Mouse (Mus musculus) ovary, adult 18-20 months (tissue): ENCODE results near the gene Wdr43.

Source experiments
- DNase-seq: peaks from one replicate; pipeline ENCODE4 v3.0.0; 2022; ENCODE audit warnings: low spot score, mixed read lengths

Wdr43 gene

DNA sequence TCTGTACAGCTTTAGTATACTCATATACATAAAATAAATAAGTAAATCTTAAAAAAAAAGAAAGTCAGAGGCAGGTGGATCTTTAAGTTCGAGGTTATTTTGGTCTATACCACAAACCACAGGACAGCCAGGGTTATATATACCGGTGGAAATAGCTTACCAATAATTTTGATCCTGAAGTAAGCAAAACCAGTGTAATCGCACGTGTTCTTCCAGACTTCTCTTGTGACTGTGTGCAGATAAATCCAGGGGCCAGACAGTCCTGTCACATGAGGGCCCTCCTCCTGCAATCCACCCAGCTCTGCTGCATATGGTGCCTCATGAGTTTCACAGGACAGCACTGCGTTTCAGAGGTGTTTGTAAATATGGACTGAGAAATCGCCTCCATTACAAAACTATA lies 47.8 kb downstream of the Wdr43 start:
- no peak for DNase-seq

DNA sequence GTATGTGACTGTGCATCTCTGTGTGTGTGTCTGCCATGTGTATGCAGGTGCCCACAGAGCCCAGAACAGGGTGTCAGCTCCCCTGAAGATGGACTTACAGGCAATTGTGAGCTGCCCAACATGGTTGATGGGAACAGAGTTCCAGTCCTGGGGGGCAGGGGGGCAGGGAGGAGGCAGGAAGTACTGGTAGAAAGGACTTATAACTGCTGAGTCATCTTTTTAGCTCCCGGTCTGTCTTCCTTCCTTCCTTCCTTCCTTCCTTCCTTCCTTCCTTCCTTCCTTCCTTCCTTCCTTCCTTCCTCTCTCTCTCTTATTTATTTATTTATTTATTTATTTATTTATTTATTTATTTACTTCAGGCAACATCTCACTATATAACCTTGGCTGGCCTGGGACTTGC lies 48.5 kb downstream of the Wdr43 start:
- DNase-seq: no peak

DNA sequence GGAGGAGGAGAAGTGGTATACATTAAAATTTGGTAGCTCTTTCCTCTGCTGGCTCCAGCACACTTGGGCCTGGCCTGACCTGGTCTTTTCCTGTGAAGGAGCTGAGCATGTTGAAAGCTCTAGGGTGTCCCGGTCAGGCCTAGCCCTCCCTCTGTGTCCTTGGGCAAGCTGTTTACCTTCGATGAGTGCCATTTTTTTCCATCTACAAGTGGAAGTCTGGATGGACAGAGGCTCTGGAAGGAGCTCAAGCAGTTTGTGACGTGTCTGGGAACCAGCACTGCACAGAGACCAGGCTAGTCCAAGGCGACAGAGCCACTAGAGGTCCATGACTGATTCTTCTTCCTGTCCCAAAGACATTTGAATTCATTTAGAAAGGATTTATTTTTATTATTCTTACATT lies 49.5 kb downstream of the Wdr43 start:
- DNase-seq: no peak

DNA sequence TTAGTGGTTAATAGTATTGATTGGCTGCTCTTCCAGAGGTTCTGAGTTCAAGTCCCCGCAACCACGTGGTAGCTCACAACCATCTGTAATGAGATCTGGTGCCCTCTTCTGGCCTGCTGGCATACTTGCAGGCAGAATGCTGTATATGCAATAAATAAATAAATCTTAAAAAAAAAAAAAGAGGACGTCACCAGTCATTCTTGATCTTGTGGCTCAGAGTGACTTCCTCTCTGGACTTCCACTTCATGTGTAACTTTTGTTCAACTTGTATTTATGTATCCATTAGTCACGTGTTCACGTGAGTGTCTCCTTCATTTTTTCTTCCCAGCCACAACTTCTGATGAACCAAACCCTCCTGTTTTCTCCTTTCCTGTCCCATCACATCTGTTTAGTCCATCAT lies 53.8 kb downstream of the Wdr43 start:
- DNase-seq: no peak

DNA sequence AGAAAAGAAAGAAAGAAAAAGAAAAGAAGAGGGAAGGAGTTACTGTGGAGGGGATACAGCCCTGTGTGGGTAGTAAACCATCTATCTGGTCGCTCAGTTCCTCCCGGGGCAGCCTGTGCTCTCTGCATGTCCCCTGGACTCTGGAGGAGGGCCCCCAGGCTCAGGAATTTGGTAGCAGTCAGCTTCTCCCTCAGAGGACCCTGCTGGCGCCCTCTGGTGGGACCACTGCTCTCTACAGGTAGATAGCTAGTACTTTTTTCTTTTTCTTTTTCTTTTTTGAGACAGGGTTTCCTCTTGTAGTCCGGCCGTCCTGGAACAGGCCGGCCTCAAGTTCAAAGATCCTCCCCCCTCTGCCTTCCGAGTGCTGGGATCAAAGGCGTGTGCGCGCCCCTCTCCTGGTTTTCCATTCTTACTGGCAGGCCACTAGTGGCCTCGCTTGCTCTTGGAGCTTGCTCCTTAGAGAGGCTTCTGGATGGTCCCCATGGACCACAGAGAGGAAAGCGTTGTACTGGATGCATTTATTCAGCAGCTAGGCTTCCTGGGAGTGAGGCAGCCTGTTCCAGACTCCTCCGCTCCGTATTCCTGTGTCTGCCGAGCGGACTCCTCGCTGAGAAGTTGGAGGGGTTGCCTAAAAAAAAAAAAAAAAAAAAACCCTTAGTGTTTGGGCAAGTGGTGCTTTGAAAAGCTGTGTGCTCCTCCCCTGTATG lies 56.3 kb downstream of the Wdr43 start:
- no peak for DNase-seq

DNA sequence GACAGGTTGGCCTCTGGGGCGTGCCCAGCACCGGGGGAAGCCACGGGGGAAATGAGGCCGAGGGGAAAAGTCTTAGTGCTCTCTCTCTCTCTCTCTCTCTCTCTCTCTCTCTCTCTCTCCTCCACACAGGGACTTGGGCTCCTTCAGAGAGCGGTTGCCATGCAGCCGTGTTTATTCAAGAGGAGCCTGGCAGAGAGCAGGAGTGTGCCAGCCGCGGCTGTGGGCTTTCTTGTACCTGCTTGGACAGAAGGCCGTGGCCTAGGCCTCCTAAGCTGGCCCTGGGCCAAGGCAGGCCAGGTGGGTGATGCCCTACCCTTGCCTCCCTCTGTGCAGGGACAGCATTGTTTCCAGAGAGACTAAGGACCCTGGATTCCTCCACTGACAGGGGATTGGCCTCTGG lies 57.4 kb downstream of the Wdr43 start, which contains the start of gene Togaram2:
TSS of gene Togaram2 (plus strand) at position 170 of the 400 bp plus-strand sequence.
- DNase-seq: no peak

DNA sequence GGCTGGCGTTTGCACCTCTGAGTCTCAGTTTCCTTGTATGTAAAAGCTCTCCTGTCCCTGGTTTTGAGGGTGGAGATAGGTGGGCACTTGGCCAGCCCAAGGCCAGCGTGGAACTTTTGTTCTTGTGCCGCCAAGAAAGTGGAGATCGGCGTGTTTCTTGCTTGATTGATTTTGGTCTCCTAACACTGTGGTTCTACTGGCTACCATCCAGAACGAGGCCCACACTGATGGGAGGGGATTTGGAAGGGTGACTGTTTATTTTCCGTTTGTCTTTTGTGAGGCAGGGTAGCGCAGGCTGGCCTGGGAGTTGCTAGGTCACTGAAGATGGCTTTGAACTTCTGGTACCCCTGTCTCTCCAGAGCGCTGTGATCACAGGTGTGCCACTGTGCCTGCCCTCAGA lies 58.2 kb downstream of the Wdr43 start:
- DNase-seq: no peak

DNA sequence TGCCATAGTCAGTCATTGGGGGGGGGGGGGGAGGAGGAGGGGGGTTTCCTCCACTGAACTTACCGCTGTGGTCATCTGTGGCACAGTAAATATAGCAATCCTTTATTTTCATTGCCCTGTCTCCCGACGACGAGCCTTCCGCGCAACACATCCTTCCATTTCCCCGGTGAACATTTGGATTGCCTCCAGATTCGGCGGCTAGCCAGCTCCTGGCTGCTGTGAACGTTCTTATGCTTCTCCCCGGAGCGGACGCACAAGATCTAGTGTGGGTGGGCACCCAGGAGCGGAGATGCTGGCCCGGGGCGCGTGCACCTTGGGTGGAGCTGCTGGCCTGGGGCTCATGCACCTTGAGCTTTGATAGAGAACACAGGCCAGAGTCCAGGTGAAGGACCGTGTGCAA lies 59.2 kb downstream of the Wdr43 start:
- DNase-seq: no peak

DNA sequence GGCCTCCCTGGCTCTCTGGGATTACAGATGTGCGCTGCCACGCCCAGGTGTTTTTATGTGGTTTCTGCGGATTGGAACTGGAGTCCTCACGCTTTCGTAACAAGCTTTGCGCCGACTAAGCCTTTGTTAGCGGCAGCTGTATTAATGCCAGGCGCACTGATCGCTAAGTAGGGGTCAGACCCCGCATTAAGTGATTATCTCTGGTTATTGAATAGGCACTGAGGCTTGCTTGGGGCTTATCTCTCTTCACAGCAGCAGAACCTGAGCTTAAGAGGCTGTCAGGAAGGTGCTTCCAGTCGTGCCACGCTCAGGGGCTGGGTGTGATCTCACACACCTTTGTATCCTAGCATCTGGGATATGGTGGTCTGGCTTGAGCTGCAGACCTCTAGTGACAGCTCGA lies 66.0 kb downstream of the Wdr43 start:
- DNase-seq: no peak

DNA sequence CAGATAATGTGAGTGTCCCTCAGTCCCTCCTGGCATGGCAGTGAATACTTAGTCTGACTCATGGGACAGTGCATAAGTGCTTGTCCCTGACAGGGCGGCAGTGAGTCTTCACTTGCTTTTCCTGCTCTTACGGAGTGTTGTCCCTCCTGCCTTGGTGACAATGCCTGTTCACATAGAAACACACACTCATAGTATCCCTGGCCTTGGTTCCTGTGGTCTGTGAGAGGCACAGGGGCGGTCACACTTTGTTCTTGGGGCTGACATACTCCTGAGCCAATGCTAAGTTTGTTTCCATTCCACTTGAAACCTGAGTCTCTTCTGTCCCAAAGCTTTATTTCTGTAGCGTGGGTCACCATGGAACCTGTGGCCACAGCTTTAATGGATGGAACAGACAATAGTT lies 66.7 kb downstream of the Wdr43 start:
- no peak for DNase-seq

DNA sequence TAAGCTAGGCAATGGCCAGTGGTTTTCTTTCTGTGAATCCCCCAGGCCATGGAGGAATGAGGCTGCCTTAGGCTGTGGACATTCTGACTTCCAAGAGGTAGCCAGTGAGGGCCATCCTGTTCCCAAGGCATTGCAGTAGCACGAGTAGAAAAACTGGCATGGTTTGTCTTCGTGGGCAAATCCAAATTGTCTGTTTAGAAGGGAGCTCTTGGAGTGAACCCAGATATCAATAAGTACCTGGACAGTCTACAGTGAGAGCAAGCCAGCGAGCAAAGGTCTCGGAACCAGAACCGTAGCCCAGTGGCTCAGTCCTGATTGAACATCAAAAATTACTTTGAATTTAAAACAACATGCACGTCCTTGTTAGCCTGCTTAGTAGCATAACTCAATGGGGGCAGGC lies 67.6 kb downstream of the Wdr43 start:
- DNase-seq: no peak

DNA sequence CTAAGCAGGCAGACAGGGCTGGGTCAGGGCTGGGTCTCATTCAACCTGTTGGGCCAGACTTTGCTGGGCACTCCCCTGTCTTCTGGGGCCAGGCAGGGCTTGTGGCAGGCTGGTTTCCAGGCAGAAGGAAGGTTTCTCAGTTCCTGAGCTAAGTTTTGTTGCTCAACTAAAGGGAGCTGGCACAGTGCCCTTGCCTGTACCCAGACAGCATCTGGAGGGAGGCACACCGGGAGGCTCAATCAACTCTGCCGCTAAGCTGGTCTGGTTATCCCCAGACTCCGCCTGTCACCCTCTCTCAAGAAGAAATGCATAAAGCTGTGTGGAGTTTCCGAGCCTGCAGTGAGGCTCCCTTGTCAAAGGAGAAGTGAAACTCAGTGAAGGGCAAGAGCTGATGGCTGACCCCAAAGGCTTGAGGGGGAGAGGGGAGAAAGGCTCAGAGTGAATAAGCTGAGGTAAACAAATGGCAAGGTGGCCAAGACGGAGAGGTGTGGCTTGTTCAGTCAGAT lies 68.5 kb downstream of the Wdr43 start:
- no peak for DNase-seq

DNA sequence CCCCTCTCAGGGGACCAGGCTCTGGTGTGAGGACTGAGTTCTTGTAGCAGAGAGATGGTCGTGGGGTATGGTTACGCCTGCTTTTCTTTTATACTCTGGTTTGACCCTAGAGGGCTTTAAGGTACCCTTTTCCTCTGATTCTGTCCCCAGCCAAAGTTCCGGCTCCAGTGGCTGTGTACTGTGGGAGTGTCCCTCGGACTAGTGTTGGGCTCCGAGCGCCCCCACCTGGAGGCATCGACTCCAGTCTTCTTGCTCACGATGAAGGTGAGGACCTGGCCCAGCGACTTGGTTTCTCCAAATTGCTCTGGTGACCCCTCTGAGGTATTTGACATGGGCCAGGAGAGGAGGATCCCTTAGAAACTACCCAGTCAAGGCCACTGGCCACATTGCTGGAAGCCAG lies 71.7 kb downstream of the Wdr43 start:
- DNase-seq: no peak

DNA sequence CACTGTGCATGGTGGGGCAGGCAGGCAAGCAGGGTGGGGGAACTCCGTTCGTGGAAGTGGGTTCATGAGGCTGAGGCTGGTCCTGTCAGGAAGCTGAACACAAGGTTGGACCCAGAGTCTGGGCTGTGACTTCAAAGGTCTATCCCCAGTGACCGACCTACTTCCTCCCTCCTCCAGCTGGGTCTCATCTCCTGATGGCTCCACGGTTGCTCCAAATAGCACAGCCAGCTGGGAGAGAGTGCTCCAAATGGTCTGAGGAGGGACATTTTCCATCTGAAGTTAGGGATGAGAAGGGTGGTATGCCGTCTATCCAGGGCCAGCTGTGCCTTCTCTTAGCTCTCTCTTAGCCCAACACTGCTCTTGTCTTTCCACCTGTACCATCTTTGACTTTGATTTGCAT lies 74.2 kb downstream of the Wdr43 start:
- DNase-seq: no peak

DNA sequence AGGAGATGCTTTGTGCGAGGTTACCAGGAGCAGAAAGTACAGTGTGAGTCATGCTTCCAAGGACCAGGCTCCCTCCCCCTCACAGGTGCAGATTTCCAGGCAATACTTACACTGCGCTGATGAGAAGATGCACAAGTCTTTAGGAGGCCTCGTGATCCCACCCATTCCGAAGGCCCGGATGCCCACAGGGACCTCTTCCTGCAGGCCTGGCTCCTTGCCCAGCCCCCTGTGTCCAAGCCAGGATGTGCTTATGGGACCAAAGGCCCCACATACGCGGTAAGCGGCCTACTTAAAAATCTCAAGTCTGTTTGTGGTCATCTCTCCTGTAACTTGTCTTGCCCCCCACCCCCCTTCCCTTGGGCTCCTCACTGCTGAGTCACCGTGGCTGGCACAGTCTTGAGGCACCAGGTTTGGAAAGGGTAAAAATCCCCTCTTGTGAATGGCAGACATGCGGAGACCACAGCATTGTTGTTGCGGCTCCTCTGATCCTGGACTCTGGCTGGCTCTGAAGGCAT lies 75.7 kb downstream of the Wdr43 start:
- no peak for DNase-seq

DNA sequence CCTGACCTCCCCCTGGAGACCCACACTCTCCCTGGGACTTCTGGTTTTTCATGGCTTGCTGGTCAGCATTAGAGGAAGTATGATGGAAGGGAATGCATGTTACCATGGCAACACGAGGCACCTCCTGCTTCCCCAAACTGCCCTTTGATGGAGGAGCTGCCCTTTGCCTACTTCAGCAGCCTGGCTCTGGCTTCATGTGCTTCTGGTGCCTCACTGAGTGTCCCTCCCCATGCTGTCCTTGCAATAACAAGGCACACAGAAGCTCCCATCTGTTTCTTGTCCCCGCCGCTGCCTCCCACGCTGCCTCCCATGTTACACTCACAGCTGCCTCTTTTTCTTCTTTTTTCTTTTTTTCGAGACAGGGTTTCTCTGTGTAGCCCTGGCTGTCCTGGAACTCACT lies 77.6 kb downstream of the Wdr43 start:
- no peak for DNase-seq

DNA sequence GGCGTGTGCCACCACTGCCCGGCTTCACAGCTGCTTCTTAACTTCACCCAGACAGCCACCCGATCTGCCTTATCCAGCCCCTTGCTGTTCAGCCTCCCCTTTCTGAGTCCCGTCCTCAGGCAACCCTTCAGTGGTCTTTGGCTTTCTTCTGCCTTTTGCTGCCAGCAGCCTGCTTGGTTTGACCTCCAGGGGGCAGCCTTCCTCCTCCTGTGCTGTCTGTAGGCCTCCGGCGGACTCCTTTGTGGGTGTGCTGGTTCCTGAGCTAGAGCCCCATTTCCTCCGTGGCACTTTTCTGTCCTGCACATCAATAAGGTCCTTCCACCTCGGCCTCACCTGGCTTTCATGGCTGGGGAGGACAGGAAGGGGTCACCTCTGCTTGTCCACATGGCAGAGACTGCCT lies 78.1 kb downstream of the Wdr43 start:
- no peak for DNase-seq

DNA sequence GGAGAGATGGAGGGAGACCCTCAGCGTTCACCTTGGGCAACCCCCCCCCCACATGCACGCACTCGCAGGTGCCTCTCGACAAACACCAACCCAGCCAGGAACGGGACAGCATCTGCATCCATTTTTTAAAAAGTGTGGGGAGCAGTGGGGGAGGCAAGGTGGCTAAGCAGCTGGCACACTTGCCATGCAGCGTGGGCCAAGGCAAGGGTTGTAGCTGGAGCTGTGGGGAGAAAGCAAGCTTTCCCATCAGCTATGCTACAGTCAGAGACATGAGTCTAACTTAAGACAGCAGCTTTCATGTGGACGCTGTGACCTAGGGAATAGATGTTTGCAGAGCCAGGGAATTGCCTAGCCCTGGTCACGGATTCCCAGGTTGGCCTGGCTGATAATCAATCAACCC lies 79.5 kb downstream of the Wdr43 start:
- DNase-seq: no peak

DNA sequence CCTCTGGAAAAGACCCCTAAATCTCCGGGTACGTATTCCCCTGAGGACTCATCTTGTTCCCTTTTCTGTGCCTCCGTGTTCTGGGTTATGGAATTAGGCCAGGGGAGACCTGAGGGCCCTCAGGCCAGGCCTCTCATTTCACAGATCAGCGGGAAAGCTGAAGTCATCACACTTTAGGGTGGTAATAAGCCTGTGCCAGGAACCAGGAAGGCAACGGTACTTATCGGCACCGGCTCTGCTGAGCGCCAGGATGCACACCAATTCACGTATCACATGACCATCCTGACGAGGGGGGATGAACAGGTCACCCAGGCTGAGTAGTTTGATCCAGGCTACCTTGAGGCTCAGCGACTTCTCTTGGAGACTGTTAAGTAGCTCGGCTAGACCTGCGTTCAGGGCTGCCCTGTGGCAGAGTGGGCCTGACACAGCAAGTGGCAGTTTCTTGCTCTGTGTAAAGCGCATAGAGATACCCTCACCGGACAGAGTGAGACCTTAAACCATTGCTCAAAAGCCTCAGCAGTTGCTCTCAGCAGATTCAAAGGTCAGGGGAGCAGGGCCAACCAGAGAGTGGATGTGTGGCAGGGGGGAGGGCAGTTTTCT lies 80.1 kb downstream of the Wdr43 start:
- no peak for DNase-seq

DNA sequence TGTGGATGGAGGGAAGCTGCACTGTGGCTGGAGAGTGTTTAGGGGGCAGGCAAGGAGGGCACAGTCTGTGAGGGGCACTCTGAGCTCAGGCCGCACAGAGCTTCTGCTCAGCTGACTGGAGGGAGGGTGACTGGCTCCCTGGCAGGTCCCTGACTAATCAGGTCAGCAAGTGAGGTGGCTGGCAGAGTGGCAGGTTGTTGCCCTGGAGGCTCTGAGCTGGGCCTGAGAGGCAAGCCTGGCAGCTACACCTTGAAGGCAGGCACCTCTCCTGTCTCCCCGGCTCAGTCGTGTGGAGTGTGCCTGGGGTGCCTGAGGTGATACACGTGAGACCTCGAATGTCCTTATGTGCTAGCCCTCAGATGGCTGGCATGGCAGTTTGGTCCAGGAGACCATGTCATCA lies 80.7 kb downstream of the Wdr43 start:
- no peak for DNase-seq

DNA sequence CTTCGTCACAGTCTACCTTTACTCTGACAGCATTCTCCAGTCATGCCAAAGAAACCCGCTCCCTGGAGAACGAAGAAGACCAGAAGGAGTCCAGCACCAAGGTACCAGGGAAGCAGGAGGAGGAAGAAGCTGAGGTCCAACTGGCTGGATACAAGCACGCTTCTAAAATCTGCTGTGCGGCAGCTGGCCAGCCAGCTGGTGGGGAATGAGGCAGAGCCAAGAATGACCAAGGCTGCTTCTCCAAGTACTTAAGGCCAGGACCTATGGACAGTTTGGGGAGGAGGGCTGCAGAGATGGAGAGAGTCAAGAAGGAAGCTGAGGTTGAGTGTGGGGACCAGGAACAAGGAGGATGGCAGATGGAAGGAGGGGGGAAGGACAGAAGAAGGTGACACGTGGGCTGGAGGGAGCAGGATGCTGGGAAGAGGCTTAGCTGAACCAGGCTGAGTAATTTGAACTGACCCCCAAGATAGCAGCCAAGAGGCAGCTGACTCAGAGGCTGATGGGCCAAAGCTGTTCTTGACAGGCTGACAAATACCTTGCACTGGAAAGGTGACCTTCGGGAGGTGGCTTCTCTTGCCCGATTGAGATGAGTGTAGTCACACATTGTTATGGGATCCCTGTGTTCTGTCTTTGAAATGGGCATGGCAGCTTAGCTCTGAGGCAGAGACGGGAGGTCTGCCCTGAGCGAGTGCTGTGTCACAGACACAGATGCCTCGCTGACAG lies 82.4 kb downstream of the Wdr43 start:
- DNase-seq: no peak

DNA sequence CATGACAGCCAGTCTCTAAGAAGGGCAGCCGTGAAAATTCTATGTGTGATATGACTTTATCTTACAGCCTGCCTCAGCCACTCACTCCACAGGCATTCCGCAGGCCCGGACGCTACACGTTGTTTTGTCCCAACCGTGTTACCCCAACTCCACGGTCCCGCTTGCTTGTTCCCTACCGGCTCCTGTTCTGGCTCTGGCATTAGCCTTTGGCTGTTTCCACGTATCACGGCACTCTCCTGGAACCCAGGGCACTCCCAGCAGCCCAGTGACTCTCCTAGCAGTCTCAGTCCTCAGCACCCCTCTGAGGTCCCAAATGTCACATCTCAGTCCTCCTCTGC lies 82.9 kb downstream of the Wdr43 start:
- DNase-seq: no peak

DNA sequence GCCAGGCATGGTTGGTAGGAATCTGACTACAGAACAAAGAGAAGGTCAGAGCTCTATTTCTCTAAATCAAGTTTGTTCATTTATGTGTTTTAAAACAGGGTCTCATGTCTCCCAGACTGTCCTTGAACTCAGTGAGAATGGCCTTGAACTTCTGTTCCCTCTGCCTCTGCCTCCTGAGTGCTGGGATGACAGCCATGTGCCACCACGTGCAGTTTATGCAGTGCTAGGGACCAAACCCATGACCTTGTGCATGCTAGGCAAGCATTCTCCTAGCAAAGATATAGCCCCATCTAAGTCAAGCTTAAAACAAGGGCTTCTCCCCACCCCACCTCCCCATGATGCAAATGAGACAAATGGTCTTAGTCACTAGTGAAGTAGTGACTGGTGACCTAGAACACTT lies 89.4 kb downstream of the Wdr43 start:
- DNase-seq: no peak
